Mouse (Mus musculus): ENCODE data around the gene Mfsd5.

The Mfsd5 gene

DNA sequence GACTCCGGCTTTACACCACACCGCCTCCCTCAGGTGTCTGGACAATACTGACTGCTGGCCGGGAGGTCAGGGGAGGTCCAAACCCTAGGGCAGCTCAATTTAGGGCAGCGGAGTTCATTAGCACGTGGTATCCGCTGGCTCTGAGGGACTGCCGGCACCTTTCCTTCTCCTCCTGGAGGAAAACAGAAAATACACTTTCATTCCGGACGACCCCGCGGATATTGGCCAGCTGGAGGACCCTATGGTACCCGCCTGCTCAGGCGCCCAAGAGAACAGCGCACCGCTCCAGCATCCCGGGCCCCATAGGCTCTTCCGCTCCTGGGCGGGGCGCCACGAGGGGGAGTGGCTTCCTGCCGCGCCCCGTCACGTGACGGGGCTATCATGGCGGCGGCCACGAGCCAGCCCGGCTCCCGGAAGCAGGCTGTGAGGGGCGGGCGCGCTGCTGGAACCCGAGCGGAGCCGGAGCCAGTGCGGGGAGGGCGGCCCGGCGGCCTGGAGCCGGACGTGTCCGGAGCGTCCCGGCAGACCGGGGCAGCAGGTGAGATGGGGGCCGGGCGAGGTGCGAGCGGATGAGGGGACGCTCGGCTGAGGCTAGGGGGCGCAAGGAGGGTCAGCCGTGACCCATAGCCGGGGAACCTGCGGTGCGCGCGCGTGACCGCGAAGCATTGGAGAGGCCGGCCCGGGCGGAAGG is at the start of gene Mfsd5:
Gene Mfsd5 (plus strand): TSS at position 363 of the 691 bp plus-strand sequence.
- DNase-seq (ENCODE audit: extremely low spot score): peak; percentile 94

DNA sequence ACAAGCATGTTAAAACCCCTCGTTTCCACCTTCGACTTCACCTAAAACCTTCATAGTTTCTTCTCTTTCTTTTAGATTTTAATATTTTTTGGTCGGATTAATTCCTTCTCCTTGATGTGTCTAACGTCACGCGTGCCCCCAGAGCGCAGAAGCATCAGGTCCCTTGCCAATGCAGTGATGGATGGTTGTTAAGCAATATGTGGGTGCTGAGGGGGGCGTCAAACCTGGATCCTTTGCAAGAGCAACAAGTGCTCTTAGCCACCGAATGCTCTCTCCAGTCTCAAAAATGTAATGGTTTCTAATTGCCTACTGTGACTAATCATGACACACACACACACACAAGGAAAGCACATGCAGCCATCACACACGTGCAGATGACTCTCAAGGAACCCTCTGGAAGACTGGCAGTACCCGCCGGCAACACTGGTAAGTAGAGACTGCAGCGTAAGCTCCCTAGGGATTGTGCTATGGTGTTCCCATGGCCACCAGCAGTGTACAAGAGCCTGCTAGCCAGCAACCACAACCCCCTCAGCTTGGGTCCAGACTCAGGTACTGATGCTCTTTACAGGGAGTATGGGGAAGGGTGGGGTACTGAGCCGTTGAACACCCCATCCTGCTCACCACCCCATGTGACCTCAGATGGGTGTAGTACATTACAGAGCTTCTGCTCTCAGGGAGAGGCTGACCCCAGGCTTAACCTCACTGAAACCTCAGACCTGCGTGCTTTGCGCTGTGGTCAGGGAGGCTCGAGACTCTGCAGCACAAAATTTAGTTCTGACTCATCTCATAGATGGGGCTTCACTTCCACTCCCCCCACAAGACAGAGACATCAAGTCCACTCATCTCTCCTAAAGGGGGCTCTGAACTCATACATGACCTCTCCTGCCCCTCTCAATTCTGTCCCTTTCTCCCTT is 48.6 kb upstream of the Mfsd5 start:
- DNase-seq (ENCODE audit: extremely low spot score): no peak

DNA sequence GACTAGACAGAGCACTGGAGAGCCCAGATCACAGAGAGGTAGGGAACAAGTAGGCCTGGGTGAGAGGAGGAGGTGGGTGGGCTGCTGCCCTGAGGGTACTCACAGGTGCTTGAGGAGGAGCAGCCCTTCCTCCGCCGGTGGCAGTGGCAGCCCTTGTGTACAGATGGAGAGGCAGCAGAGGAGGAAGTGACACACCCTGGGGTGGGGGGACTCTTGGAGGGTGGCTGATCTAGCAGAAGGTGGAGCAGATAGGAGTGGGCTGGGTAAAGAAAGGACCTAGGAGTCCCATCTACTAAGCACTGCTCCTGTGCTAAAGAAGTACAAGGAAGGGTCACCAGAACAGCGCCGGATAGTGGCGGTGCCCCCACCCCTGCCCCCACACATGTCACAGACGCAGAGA is 47.5 kb upstream of the Mfsd5 start, which contains the start of gene Itgb7:
Gene Itgb7 (minus strand): TSS at position 197 of the 400 bp plus-strand sequence.
- no peak for DNase-seq (ENCODE audit: extremely low spot score)

DNA sequence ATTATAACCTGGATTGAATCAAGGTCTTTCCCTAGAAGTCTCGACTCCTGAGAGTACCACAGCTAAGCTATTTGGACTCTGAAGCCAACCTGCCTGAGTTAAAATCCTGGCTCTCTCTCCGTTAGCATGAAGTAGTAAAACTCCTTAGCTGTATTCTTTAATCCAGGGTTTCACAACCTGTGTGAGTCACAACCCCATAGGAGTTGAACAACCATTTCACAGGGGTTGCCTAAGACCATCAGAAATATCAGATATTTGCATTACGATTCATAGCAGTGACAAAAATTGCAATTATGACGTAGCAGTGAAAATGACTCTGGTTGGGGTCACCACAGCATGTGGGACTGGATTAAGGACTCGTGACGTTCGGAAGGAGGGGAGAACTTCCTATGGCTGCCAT is 46.5 kb upstream of the Mfsd5 start:
- DNase-seq (ENCODE audit: extremely low spot score): no peak

DNA sequence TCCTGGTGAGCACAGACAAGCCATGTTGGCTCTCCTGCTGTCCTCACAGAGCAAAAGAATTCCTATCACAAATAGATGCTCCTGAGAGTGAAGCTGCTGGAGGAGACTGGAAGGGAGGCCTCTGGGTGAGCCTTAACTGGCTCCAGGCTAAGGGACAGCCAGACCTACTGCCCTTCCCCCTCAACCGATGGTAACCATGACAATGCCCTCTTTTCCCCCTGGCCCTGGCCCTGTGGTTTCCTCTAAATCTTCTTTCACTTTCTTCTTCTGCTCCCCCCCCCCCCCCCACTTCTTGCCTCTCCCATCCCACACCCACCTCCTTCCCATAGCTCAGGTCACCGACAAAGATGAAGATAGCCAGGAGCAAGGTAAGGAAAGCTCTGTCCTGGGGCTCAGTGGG is 45.4 kb upstream of the Mfsd5 start:
- DNase-seq (ENCODE audit: extremely low spot score): no peak

DNA sequence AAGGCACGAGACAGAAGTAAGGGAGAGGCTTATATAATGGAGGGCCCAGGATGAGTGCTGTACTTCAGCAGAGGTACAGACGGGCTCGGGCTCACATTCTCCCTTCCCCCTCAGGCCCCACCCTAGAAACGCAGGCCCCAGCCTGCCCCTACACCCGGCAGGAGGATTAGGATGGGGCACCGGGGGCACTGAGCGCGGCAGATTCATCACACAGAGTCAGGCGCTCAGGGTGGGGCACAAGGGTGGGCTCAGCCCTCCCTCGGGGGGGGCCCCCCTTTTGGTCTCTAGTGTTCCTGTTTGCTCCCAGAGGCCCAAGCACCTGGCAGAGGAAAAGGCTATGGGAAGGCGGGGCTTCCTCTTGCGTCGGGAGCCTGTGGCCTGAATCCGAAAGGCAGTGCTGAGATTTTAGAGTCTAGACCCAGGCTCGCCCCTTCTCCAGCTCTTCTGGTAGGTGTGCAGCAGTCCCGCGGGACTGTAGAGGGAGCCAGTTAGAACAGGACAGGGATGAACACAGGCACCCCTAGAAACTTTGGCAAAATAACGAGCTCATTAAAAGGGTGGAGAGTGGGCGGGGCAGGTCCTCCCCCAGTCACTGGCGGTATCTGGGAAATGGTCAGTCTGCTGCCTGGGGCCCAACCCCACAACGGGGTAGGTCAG is 43.8 kb upstream of the Mfsd5 start:
- DNase-seq (ENCODE audit: extremely low spot score): no peak

DNA sequence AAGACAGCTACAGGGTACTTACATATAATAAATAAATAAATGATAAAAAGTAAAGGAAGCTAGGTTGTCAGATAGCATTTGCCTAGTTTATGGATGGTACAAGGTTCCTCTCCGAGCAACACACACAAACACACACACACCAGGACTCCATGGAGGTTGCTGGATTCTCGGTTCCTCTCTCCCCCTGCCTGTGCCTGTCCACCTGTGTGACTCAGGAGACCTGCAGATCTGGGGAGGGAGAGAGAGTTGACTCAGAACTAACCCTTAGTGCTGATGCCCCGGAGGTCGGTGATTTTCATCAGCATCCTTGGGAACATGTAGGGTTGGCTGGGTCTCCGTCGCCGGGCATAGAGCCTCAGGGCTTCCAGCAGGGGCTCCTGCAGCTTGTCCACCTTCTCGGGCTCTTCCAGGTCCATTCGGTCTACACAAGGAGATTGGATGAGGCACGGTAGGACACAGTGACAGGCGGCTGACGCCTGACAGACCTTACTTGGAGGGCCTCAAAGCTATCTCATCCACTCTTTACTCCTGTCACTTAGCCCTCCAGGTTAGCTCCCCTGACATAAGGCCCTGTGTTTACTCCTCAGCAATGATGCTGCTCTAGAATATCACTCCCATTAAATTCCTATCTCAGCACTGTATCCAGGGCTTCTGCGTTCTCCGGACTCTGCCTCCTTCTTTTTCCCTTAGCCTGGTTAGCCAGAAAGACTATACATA is 40.6 kb upstream of the Mfsd5 start:
- DNase-seq (ENCODE audit: extremely low spot score): no peak

DNA sequence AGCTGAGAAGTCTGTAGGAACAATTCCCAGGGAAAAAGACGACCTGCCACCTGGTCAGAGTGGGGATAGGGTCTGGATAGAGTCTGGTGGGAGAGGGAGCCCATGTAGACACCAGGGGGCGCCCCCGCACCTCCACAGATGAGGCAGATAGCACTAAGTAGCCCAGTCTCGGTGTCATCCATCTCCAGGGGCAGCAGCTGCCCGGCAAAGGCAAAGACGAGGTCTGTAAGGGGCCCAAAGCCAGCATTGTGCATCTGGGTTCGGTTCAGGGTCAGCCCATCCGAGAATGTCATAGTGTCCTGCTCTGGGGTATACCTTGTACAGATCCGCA is 40.0 kb upstream of the Mfsd5 start:
- DNase-seq (ENCODE audit: extremely low spot score): peak; percentile 87

DNA sequence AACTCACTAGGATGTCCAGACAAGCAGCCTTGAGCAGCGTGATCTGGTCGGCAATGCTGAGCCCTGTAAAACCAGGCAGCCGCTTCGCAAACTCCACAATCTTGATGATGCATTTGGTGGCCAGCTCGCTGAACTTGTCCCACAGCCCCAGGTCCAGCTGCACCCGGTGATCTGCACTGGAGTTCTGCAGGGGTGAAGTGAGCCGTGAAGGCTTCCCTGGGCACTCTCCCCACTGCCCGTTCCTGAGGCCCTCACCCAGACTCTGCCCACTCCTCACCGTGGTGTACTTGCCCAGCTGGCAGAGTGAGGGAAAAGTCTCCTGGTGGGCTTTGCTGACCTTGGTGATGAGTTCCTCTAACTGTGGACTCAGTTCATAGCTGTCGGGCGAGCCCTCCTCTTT is 39.4 kb upstream of the Mfsd5 start:
- DNase-seq (ENCODE audit: extremely low spot score): no peak

DNA sequence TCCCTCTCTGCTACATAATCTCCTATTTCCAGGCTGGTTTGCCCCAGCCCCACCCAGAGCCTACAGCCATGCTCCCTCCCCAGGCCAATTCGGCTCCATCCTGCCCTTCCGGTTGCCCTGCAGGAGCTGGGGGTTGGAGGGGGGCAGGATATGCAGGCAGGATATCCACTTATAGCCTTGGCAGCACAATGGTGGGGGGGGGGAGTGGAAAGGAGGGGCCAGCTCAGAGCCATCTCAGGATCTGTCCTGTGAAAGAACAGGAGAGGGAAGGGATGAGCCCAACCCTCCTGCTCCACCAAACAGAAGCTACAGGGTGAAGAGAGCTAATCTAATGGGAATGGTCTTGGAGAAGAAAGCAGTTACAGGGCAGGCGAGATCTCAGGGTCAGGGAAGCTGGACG is 38.6 kb upstream of the Mfsd5 start:
- no peak for DNase-seq (ENCODE audit: extremely low spot score)

DNA sequence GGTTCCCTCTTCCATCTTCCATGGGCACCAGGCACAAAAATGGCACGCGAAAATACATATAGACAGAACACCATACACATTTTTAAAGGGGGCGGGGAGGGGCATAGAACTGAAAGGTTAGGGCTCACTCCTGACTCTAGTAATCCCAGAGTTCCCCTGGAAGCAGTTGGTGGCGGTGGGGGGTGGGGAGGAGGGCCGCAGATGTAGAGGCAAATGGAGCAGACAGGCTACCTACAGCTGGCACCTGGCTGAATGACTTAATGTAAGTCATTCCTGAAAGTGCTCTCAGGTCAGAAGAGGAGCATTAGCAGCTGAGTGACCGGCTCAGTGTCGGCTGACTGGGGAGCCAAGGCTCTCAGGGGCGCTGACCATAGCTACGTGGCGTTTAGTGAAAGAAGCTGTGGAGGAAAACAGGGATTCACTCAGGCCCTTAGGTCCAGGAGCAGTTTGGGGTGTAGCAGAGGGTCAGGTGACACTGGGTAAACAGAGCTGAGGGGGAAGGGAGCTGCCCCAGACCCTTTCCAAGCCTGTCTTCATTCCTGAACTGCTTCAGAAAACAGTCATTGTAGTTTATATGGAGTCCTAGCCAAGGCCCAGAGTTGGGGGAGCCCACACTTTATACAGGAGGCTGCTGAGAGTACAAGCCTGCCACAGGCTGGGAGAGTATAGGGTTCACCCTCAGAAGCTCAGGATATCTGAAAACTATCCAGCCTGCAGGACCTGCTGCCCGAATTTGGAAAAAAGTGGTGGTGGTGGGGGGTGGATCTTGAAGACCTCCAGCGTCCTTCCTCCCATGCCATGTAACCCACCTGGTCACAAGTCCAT is 36.6 kb upstream of the Mfsd5 start:
- no peak for DNase-seq (ENCODE audit: extremely low spot score)

DNA sequence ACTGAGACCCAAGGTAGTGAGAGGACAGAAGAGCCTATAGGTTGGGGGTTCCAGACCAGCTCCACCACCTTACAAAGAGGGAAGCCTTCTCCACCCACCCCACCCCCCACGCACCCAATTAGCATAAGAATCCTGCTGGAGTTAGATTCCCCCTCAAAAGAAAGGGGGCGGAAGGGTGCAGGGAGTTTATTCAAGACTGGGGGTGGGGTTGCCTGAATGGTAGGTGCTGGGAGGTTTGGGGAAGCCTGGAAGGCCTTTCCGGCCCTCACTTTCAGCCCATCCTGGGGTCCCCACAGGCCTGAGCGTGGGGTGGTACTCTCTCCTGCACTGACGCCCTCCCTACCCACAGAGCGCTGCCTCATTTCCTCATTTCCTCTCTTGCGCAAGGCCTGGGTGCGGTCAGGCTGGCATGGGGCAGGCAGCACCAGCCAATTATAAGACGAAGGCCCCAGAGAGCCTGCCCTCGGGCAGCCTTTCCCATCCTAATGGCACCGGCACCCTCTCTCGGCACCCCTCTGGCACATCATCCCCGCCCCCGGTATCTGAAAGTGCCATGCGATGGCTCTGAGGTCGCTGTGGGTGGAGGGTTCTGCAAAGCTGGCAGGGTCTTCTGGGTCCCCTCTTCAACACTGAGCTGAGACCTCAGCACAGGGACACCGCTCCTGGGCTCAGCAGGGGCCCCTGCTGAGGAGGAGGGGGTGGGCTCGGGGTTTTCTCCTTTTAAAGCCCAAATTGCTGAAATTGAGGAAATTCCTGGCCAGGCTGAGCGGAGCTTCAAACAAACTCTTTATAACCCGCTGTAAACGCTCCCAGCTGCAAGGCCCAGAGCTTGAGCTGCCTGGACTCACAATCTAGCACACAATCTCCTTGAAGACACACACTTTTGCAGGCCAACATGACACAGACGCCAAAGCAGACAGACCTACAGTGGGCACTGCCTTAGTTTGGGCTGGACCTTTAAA is 35.7 kb upstream of the Mfsd5 start:
- no peak for DNase-seq (ENCODE audit: extremely low spot score)

DNA sequence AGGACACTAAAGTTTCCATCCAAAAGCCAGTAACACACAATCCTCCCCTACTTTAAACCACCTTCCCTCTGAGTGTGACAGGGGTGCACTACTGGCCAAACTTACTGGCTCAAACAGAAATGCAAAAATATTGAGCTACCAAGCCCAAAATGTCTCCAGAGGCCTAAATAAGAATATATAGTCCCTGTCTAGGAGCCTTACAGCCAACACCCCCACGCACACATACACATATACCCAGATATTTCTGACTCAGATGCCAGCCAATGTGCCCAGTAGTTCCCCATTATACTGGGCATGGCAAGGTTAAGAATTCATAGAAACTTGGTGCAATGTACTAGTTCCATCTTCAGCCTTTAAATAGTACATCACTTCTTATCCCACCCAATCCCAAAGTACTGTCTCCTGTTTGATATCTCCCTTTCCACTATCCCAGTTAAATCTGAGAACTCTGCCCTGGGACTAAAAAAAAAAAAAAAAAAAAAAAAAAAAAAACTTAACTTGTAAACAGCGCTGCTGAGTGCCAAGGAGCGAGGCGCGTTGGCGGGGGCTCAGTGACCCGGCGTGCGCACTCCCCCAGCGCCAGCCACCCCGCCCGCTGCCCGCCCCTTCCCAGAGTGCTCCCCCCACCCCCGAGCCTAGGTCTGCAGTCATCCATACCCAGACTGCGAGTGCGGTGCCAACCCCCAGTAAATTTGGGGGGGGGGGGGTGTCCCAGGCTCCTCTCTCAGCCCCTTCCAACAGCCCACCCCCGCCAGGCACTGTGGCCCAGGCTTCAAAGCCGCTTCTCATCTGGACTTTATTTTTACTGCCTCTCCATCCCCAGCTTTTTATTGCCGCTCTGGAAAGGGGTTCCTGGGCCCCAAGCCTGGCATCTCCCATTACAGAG is 34.7 kb upstream of the Mfsd5 start:
- DNase-seq (ENCODE audit: extremely low spot score): no peak

DNA sequence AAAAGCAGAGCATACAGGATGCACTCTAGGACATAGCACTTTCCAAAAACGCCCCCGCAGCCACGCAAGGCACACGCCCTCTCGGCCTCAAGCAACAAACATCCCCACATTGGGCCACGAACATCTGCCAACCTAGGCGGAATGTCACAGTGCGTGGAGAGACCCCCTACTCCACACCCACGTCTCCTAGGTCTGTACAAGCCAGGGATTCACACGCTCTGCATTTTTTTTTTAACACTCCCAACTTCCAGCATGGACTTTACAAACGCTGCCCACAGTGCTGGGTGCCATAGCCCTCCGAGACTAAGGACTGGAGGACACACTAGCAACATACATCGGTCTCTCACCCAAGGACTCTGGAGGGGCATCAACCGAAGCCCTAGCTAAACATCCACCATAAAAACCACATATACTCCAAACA is 33.8 kb upstream of the Mfsd5 start:
- no peak for DNase-seq (ENCODE audit: extremely low spot score)

DNA sequence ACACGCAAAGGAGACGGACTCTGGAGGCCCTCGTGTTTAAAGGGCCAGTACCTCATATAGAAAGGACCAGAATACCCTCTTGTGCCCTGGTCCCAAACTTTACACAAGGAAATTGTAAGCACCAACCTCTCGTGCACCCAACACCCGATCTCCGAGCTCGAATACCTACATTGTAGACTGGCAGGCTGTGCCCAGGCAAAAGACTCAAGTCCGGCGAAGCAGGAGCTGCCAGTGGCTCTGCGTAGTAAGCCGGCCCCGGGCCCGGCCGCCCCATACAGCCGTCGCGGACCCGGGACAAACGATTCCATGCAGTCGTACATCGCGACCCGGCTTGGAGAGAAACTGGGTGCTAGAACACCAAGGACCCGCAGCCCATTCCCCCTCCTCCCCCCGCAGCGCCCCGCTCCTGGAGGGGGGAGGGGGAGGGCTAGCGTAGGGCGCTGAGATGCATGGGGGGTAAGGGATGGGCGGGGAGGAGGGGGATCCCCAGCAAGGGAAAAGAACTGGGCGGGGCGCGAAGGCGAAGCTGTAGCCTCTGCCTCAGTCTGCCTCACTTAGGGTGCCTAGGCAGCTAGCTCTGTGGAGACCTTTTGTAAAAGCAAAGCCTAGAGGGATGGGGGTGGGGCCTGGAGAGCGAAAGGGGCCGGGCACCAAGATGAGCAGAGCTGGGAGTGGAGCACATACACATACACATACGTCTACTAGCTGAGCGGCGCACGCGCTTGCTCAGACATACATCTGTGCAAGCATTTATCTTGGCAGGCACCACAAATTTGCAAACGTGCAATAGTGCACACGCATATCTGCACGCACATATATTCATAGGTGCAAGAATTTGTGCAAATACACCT is 33.1 kb upstream of the Mfsd5 start:
- peak; percentile 81 for DNase-seq (ENCODE audit: extremely low spot score)

DNA sequence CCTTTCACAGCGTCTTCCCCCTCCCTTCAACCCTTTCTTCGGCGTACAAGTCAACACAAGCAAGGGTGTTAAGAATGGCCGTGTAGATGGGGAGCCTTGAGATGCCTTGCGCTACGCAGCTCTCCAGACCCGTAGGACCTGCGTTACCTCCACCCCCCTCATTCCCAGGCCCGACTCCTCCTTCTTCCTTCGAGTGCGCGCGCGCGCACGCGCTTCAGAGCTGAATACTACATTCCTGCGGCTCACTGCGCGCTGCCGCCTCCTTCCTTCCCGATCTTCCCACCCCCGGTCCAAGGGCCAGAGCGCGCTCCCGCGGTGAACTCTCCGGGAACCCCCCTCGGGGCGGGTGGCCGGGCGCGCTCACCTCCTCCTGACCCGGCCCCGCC is 32.4 kb upstream of the Mfsd5 start:
- peak; percentile 92 for DNase-seq (ENCODE audit: extremely low spot score)

DNA sequence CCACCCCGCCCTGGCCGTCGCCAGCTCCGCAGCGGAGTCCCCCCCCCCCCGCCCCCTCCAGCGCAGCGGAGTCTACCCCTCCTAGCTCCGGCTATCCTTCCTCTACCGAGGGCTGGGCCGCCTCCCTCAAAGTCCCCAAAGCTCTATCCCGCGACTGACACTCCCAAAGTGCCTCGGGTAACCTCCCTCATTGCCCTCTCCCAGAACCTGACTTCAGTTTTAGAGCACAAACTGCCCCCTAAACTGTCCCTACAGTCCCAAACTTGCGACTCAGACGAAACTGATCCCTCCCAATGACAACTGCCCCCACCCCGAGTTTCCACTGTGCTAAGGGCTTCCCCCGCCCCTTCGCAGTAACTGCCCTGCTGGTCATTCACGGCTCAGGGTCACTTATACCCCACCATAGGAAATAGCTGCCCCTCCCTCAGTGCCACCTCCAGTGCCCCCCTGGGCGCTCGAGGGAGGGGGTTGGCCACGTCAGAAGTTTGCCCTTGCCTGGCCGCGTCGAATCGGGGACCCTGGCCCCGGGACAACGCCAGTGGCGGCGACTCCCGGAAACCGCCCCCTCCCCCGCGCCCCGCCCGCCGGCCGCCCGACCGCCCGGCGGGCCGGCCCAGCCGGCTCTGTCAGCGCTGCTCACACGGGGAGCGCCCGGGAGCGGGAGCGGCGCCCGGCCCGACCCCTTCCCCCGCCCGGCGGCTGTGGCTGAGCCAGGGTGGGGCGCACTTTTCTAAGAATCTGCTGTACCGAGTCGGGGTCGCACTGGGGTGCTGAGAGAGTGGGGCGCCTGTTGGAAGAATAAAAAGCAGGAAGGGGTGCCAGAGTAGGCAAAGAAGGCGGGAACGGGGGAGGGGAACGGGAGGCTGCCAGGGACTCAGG is 31.8 kb upstream of the Mfsd5 start:
- peak; percentile 83 for DNase-seq (ENCODE audit: extremely low spot score)

Data from embryo, embryonic 9.5 days (tissue).